Mouse (Mus musculus) left cerebral cortex, postnatal 25 days (tissue): ENCODE measurements around the gene Zfand2a. TPM values are rescaled to one million over a fixed set of nuclear protein-coding genes. Genes with fewer than 3 reads are reported as not detected.

Source experiments
- DNase-seq, 2 experiments: peaks; one replicate each; pipeline ENCODE4 v3.0.0; 2022; ENCODE audit warnings: low spot score in 2 of 2, mixed read lengths in 1 of 2
- intact Hi-C: fragments of 180-260 bp; cut with DNase I; formaldehyde crosslinking; loops from one replicate; pipeline ENCODE4 v1.15.1; 2025
- total RNA-seq, 2 experiments: library from RNA; stranded (reverse); gene quantifications; 2 replicates each; pipeline ENCODE4 v1.2.3; 2021

The Zfand2a gene
- 10 to 100 TPM; 64.9 to 72.2 TPM for total RNA-seq

DNA sequence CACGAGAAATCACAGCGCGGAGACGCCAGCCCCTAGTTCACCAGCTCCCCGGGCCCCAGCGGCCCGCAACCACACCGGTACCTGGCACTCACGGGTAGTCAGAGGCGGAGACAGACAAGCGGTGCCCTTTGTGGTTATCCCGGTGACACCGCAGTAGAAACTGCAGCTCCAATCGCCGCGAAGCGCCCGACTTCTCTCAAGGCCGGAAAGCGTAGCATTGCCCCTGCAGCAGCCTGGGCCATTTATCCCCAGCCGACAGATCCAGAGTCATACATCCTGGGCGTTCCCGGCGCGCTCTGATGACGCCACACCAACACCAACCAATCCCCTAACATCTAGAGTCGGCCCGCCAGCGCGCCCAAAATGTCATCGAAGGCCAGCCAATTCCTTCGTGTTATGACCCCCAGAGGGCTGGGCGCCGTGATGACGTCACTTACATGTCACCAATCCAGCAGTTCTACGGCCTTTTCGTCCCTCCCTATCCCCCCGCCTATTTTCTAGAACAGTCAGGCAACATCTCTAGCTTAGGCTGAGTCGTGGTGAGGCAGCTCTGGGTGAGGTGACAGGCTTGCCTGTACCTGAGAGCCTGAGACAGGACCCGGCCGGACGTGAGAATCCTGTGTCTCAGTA, at the start of gene Zfand2a:
Zfand2a (minus strand) TSS at position 365 of the 630 bp plus-strand sequence.
- DNase-seq: peak; percentile 100
- intact Hi-C loops: loop anchor here (1.0 kb wide), 1 partner anchor 24 kb away; the partner anchor contains the start of gene 3110082I17Rik

- intact Hi-C loops: no loop called here
- DNase-seq: no peak
Measured at GRCm38 (mm10) chr5:139528851-139529250, 44.5 kb upstream of the Zfand2a start.

DNA sequence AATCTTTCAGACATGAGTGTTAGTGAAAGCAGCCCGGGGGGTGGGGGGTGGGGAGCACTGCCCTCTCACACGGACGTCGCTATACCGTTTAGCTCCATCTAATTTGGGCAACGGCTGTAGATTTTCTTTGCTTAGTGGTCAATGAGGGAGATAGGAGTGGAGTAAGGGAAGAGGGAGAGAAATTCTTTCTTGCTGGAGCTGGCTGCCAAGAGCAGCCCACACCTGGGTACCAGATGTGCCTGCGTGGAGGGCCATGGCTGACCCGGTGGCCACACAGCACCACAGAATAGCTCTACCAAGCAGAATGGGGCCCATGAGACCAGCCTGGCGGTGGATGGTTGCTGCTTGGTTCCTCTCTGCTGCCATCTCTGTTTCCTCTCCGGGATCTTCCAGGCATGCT, 37.6 kb upstream of the Zfand2a start:
- no peak for DNase-seq
- intact Hi-C loops: no loop called here

- DNase-seq: peak in 1 of 2 experiments; percentile 54
- intact Hi-C loops: no loop called here
Measured at GRCm38 (mm10) chr5:139520069-139520834, 35.9 kb upstream of the Zfand2a start.

DNA sequence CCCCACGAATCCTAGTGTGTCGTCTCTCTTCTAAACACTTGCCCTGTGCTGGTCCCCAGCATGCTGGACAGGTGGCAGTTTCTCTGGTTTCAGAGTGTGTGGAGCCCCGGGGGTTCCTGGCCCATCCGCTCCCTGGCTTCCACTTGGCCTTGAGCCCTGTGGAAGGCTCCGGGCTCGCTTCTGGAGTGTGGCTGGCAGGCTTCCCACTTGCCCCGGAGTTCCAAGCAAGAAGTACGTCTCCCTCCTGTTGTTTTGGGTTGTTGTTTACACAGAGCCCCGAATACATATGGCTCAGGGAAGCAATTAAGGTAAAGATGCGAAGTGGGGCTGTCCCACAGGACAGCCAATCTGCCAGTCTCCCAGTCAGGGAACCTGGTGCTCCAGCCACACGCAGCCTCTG, 31.9 kb upstream of the Zfand2a start:
- intact Hi-C loops: no loop called here
- DNase-seq: no peak

DNA sequence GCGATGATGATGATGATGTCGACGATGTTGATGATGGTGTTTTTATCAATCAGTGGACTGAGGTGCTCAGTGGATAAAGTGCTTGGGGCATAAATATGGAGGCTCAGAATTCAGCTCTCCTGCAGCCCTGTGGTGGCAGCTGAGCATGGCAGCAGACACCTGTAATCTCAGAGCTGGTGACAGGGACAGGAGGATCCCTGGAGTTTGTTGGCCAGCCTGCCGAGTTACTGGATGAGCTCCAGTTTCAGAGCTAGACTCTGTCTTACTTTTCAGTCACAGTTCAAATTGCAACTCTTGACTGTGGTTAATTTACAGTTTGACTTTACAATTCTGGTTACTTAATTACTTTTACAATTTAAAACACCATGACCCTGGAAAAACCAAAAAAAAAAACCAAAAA, 27.9 kb upstream of the Zfand2a start:
- DNase-seq: no peak
- intact Hi-C loops: no loop called here

DNA sequence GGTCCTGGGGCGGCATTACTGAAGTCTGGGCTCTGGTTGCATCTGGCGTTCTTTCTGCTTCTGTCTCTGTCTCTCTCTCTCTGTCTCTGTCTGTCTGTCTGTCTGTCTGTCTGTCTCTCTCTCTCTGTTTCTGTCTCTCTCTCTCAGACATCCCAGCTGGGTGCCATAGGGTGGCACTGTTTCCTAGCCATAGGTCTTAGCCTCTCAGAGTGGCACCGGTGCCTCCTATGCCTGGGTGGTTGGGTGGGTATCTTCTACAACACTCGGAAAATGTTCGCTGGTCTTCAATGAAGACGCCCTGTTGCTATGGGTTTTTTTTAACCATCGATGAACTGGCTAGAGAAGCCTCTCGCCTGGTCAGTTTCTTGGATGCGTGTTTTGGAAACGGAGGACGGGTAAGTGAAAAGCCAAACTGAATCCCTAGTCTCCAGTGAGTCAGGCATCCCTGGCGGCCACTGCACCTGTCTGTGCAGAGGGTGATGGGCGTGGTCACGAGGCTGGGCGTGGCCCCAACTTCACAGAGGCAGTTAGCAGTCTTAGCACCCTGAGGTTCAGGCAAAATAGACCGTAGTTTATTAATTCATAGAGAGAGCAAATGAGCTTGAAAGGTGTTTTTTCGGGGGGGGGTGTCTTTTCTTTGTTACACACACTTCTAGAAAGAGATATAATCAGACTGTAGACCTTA, 26.5 kb upstream of the Zfand2a start:
- intact Hi-C loops: no loop called here

DNA sequence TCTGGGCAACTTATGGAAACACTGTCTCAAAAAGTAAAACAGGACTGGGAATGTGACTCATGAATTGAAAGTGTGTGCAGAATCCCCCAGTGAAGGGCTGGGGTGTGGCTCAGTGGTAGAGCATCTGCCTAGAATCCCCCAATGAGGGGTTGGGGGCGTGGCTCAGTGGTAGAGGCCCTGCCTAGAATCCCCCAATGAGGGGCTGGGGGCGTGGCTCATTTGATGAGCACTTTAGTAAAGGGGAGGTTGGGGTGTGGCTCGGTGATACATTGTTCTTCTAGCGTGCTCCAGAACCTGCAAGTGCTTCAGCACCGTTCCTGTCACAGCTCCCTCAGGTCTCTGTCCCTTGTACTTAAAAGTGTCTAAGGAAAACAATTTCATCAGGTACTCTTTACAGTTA, 21.9 kb upstream of the Zfand2a start:
- intact Hi-C loops: no loop called here
- no peak for DNase-seq

More for the DNA sequence above, 26.5 kb upstream of the Zfand2a start:
- DNase-seq: peak in 1 of 2 experiments; percentile 9

DNA sequence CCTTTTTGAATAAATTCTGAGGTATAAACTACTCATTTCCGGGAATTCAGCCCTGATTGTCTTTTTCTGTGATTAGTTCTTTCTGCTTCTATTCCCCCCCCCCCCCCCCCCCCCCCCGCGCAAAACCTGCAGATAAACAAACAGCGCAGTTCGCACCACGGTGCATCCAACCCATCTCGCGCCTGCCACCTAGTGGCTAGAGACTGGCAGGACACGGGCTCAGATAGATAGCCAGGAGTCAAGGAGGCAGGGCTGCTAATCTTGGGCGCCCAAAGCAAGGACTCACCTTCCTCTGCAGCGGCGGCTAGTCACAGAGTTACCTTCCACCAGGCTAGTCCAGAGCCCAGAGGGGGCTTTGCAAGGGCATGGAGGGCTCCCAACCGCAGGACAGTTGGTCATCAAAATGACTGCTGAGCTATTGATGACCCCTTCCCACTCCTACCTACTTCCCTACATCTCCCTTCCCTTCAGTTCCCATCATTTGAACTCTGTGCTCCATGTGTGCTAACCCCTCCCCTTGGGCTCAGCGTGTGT, 20.8 kb upstream of the Zfand2a start:
- peak; percentile 68 to 69 for DNase-seq
- intact Hi-C loops: no loop called here

DNA sequence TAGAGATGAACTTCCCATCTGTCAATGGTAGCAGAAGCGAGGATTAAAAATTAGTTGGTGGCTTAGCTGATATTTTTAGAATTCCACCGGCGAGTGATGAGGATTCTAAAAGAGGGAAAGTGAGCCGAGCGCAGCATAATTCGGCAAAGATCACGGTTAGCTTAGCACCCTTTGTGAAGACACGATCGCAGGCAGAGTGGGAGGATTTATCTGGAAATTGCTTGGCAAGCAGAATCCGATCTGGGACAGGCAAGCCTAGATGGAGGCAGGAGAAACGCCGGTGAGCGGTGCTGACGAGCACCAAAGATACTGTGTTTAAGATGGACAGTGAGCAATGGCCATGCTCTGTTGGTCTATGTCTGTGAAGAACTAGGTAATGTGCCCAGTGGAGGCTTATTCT, 17.9 kb upstream of the Zfand2a start:
- intact Hi-C loops: no loop called here
- DNase-seq: peak; percentile 28 to 64

DNA sequence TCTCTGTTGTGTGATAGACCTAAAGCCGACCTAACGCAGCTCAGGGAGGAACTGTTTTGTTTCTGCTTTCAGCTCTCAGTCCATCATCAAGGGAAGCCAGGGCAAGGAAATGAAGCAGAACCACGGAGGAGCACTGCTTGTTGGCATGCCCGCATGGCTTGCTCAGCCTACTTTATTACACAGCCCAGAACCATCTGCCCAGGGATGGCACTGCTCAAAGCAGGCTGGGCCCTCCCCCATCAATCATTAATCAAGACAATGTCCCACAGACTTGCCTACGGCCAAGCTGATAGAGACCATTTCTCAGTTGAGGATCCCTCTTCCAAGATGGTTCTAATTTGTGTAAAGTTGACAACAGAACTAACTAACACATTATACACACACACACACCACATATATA, 14.4 kb upstream of the Zfand2a start:
- intact Hi-C loops: no loop called here
- DNase-seq: no peak

DNA sequence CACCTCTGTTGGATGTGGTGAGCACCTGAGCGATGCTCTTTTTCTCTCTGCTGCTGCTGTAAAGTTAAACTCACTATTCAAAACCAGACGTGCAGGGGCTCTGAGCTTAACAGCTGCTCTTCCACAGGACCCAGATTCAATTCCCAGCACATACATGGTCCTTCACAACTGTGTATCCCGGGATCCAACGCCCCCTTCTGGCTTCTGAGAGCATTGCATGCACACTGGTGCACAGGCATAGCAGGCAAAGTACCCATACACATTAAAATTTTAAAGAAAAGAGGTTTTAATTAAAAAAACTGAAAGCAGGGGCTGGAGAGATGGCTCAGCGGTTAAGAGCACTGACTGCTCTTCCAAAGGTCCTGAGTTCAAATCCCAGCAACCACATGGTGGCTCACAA, 12.6 kb upstream of the Zfand2a start:
- intact Hi-C loops: no loop called here
- DNase-seq: no peak

DNA sequence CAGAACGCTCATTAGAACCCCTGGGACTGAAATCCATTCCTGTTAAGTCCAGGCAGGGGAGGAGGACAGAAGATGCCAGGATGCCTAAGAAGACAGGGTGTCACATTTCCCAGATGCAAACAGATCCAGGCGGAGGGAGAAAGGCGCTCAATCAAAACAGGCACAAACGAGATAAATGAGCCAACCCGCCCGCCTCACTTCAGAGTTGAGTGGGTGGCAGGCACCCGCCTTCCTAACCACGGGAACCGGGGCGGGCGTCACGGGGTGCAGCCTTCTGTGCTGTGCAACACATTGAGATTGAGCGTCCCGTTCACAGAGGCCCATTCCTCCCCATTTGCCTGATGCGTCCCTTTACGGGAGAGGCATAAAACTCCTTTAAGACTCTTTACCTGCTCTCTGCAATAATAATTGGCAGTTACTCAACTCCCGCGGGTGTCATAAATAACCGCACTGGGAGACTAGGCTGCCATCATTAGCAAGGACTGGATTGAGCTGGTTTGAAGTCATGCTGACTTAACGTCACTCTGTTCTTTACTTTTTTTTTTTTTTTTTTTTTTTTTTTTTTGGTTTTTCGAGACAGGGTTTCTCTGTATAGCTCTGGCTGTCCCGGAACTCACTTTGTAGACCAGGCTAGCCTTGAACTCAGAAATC, 10.8 kb upstream of the Zfand2a start:
- intact Hi-C loops: no loop called here
- peak; percentile 24 to 27 for DNase-seq

DNA sequence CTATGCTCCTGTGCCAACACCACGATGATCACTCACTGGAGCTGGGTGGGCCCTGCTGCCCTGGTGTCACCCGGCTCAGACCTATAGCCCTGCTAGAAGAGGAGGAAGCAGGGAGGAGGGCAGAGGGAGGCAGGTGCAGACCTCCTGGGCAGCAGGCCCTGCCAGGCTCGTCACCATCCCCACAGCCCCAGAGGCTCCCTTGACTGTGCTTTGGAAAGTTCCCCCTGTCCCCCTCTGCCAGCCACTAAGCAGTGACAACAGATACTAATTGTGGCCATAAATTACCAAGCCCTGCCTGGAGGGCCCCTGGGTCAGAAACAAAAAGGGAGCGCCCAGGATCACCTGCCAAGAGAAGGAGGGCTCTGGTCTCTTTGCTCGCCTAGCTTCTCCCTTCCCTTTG, 9.3 kb upstream of the Zfand2a start:
- DNase-seq: no peak
- intact Hi-C loops: no loop called here

DNA sequence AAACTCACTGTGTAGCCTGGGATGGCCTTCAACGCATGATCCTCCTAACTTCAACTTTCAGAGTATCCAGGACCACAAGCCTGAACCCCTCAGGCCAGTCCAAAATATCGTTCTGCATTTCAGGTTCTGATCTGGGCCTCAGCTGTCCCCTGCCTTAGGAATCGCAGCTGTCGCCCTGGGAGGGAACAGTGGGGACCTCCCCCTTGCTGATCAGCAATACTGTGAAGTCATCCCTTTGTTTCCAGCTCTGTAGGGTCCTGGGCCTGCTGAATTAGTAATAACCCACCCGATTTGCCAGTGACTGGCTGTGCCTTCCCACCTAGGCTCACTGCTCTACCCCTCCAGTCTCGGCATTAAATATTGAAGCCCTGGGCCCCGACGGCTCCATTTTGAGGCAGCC, 7.0 kb upstream of the Zfand2a start:
- no peak for DNase-seq
- intact Hi-C loops: no loop called here

DNA sequence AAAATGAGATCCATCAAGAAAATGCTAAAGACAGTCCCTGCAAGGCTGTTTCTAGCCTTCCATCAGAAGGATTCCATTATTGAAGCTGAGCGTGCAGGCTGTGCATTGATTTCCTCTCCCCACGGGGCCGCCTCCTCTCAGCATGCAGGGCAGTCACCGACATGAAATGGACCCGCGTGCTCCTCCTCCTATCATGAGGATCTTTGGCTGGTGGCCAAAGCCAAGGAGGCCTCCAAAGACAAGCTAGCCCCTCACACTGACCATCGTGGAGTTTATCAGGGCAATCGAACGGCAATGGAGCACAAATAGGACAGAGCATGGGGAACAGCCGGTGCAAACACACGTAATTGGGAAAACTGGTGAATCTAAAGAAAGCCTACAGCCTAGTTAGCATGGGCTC, 5.8 kb upstream of the Zfand2a start:
- intact Hi-C loops: no loop called here
- DNase-seq: no peak

- DNase-seq: no peak
- intact Hi-C loops: no loop called here
Measured at GRCm38 (mm10) chr5:139483171-139483848, 1.0 kb downstream of the Zfand2a start.

GRCm38 (mm10) chr5:139480406-139480805, 3.9 kb downstream of the Zfand2a start:
- no peak for DNase-seq
- intact Hi-C loops: no loop called here

GRCm38 (mm10) chr5:139479088-139479487, 5.3 kb downstream of the Zfand2a start:
- intact Hi-C loops: no loop called here
- no peak for DNase-seq
